Mouse (Mus musculus) ovary, adult 18-20 months (tissue): ENCODE measurements at regions not wholly inside any gene's neighbourhood (a gene's known extent, or its start where the extent isn't known, plus 50 kb on each side); places are given as distances from the start of the nearest gene placed in this dataset.
A peak's percentile ranks its signal among the peaks of the same experiment; 100 is the strongest.
"Not testable (repeated sequence)": the region's sequence is repeated elsewhere in the genome, so short reads cannot be mapped to it uniquely, and the experiment has no call there.

ENCODE experiments used
- DNase-seq: peaks from one replicate; pipeline ENCODE4 v3.0.0; 2022; ENCODE audit warnings: low spot score, mixed read lengths

- DNase-seq, result no peak
Observed at GRCm38 (mm10) chr9:85637274-85637673, 111.9 kb downstream of the Ibtk start.

GRCm38 (mm10) chr9:85636131-85636447 is 113.0 kb downstream of the Ibtk start:
- DNase-seq, result no peak

- no peak for DNase-seq
Observed at GRCm38 (mm10) chr9:85635438-85636130, 113.5 kb downstream of the Ibtk start.

- DNase-seq, result not testable (repeated sequence)
Observed at GRCm38 (mm10) chr9:85634786-85635185, 114.3 kb downstream of the Ibtk start.

- DNase-seq, result no peak
Observed at GRCm38 (mm10) chr9:85617972-85618371, 131.2 kb downstream of the Ibtk start.

GRCm38 (mm10) chr9:85617177-85617777 is 131.9 kb downstream of the Ibtk start:
- DNase-seq, result no peak

GRCm38 (mm10) chr9:85616266-85616869 is 132.8 kb downstream of the Ibtk start:
- no peak for DNase-seq

GRCm38 (mm10) chr9:85609152-85609551 is 140.0 kb downstream of the Ibtk start:
- DNase-seq, result no peak

GRCm38 (mm10) chr9:85596959-85597358 is 152.2 kb downstream of the Ibtk start:
- no peak for DNase-seq

GRCm38 (mm10) chr9:85593867-85594266 is 155.3 kb downstream of the Ibtk start:
- DNase-seq, result no peak

- DNase-seq, result no peak
Observed at GRCm38 (mm10) chr9:85592639-85593038, 156.5 kb downstream of the Ibtk start.

- DNase-seq, result no peak
Observed at GRCm38 (mm10) chr9:85589210-85589609, 159.9 kb downstream of the Ibtk start.

GRCm38 (mm10) chr9:85588077-85588476 is 161.1 kb downstream of the Ibtk start:
- no peak for DNase-seq

- DNase-seq, result peak; percentile 6
Observed at GRCm38 (mm10) chr9:85581028-85581595, 168.0 kb downstream of the Ibtk start.

GRCm38 (mm10) chr9:85577812-85578211 is 171.3 kb downstream of the Ibtk start:
- DNase-seq, result no peak

- DNase-seq, result no peak
Observed at GRCm38 (mm10) chr9:85577338-85577737, 171.8 kb downstream of the Ibtk start.

GRCm38 (mm10) chr9:85568877-85569276 is 180.3 kb downstream of the Ibtk start:
- no peak for DNase-seq

GRCm38 (mm10) chr9:85551871-85552270 is 197.3 kb downstream of the Ibtk start:
- no peak for DNase-seq

GRCm38 (mm10) chr9:85550455-85550854 is 198.7 kb downstream of the Ibtk start:
- DNase-seq, result no peak

GRCm38 (mm10) chr9:85546226-85546625 is 202.9 kb downstream of the Ibtk start:
- DNase-seq, result peak; percentile 45

GRCm38 (mm10) chr9:85545566-85545965 is 203.6 kb downstream of the Ibtk start:
- DNase-seq, result no peak

GRCm38 (mm10) chr9:85538557-85538956 is 210.6 kb downstream of the Ibtk start:
- DNase-seq, result no peak

GRCm38 (mm10) chr9:85528421-85528820 is 201.3 kb upstream of the Tent5a start:
- no peak for DNase-seq
